Mouse (Mus musculus) liver, postnatal 0 days (tissue): ENCODE results near the gene Hspa1a.
"Not testable (repeated sequence)": the region's sequence is repeated elsewhere in the genome, so short reads cannot be mapped to it uniquely, and the experiment has no call there.

Experiments
- CTCF ChIP-seq: sonication (generic); IDR thresholded peaks from 2 replicates; pipeline ENCODE4 v1.5.1; 2016; ENCODE audit warnings: antibody characterized with exemption, low read depth
- EP300 ChIP-seq: IDR thresholded peaks from 2 replicates; pipeline ENCODE4 v1.6.1; 2016; ENCODE audit warnings: antibody characterized with exemption, low read depth, mild to moderate bottlenecking

DNA sequence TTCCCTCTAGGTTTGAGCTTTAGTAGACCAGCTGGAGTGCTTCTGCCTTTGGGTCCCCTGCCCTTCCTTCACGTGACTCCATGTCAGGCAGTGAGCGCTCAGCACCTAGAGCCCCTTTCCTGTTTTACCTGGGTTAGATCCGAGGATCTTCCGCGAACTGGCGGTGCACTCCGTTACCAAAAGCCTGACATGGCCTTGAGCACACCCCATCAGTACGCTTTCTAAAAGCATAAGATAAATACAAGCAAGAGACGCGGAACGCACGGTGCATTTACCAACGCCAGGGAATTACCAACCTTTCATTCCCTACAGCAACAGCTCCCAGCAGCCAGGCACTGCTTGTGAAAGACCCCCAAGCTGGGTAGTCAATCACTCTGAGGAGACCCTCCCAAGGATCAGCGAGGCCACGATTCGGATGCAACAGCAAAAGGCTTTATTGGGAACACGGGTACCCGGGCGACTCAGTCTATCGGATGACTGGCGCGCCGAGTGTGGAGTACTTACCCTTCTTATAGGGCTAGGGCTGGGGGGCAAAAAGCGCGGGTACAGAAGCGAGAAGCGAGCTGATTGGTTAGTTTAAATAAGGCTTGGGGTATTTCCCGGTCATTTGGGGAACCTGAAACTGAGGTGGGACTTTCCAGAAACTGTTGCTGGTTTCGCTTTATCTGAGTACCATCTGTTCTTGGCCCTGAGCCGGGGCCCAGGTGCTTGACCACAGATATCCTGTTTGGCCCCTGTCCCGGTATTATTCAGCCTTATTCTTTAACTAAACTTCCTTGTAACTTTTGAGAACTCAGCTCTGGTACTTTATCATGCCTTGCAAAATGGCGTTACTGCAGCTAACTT is 28.1 kb upstream of the Hspa1a start:
- not testable (repeated sequence) for TF ChIP-seq CTCF
- peak; percentile 85 for TF ChIP-seq EP300
